Mouse (Mus musculus) midbrain, postnatal 0 days (tissue): ENCODE results near the gene Olfr465-ps1. TPM values are rescaled to one million over a fixed set of nuclear protein-coding genes. Genes with fewer than 3 reads are reported as not detected.

ENCODE experiments used
- ATAC-seq: fragments of 200-750 bp; cut with Nextera tagmentation; 2 replicates; pipeline ENCODE4 v1.8.0; 2017; ENCODE audit warnings: moderate number of reproducible peaks, mild to moderate bottlenecking, moderate TSS enrichment, moderate library complexity; ENCODE audit not compliant: low FRiP score
- DNase-seq: peaks from one replicate; pipeline ENCODE4 v3.0.0-alpha.2; 2015; ENCODE audit warnings: low spot score
- H3K27ac ChIP-seq: fragments of 300-500 bp; sonication (generic); 2 replicates; pipeline ENCODE4 v1.5.1; 2014; ENCODE audit warnings: low read depth, mild to moderate bottlenecking, low read length, mixed read lengths
- H3K27me3 ChIP-seq: fragments of 300-500 bp; sonication (generic); 2 replicates; pipeline ENCODE4 v1.6.1; 2014; ENCODE audit warnings: low read length, control low read depth, mixed read lengths; ENCODE audit not compliant: insufficient read depth
- H3K36me3 ChIP-seq: fragments of 300-500 bp; sonication (generic); 2 replicates; pipeline ENCODE4 v1.6.1; 2014; ENCODE audit warnings: low read length, control low read depth, mixed read lengths; ENCODE audit not compliant: insufficient read depth
- H3K4me1 ChIP-seq: fragments of 300-500 bp; sonication (generic); 2 replicates; pipeline ENCODE4 v1.6.1; 2014; ENCODE audit warnings: mild to moderate bottlenecking, control low read depth, antibody characterized with exemption, low read length, mixed read lengths; ENCODE audit not compliant: insufficient read depth
- H3K4me2 ChIP-seq: fragments of 300-500 bp; sonication (generic); 2 replicates; pipeline ENCODE4 v1.6.1; 2014; ENCODE audit warnings: low read depth, mild to moderate bottlenecking, low read length, mixed read lengths; ENCODE audit not compliant: poor library complexity, severe bottlenecking
- H3K4me3 ChIP-seq: fragments of 300-500 bp; sonication (generic); 2 replicates; pipeline ENCODE4 v1.5.1; 2014; ENCODE audit warnings: low read depth, mild to moderate bottlenecking, low read length, moderate library complexity
- H3K9ac ChIP-seq: fragments of 300-500 bp; sonication (generic); replicated peaks from 2 replicates; pipeline ENCODE4 v1.6.1; 2014; ENCODE audit warnings: mild to moderate bottlenecking, low read length, moderate library complexity, mixed read lengths; ENCODE audit not compliant: poor library complexity, severe bottlenecking
- H3K9me3 ChIP-seq: fragments of 300-500 bp; sonication (generic); 2 replicates; pipeline ENCODE4 v1.6.1; 2016; ENCODE audit warnings: low read length, control low read depth
- CTCF ChIP-seq: IDR thresholded peaks from 2 replicates; pipeline ENCODE4 v1.5.1; 2016; ENCODE audit warnings: antibody characterized with exemption, mild to moderate bottlenecking
- WGBS: fragments of 180-500 bp; shearing (Covaris S2); extraction: QIAGEN DNeasy Blood & Tissue Kit; methylation state at CpG from one replicate; pipeline ENCODE4 v1.1.7; 2014; 5-methylcytosine and 5-hydroxymethylcytosine counted together
- polyA plus RNA-seq: library from polyadenylated mRNA; unstranded; fragments of >200 nt; fragmentation: Nextera tagmentation; extraction: Ambion mirVana; gene quantifications from 2 replicates; pipeline ENCODE4 v1.2.1, GENCODE M21; 2015
- total RNA-seq: library from RNA; depleted of rRNA; stranded (reverse); fragments of >200 nt; gene quantifications from 2 replicates; pipeline ENCODE4 v1.2.3, GENCODE M21; 2014; rRNA removed

Olfr465-ps1 gene
- total RNA-seq (not detected in 2 replicates), polyA plus RNA-seq (not detected in 2 replicates)

GRCm38 (mm10) chr13:65137789-65138188 is at the start of gene Olfr465-ps1:
Gene Olfr465-ps1, plus strand, starts transcription at chr13:65138089.
- Histone ChIP-seq H3K4me3 (no peak within 1 kb of the TSS), H3K9ac (no peak within 1 kb of the TSS), H3K4me1 (no peaks in the 10 kb centered on the region), H3K4me2 (no peak within 1 kb of the TSS), H3K27ac (no peak within 1 kb of the TSS), H3K9me3 (no peaks in the 10 kb centered on the region), H3K27me3 (no peaks in the 10 kb centered on the region), H3K36me3 (no peaks in the 10 kb centered on the region)
- DNase-seq = no peak
- no peak for ATAC-seq
- TF ChIP-seq CTCF = no peak
- 86% methylated on average over 4 of the region's 4 CpGs for WGBS

GRCm38 (mm10) chr13:65095923-65096322 is 42.0 kb upstream of the Olfr465-ps1 start:
- TF ChIP-seq CTCF = no peak
- Histone ChIP-seq H3K4me2 (no peak overlapping the region), H3K36me3 (no peaks in the 10 kb centered on the region; the same call in 1 of the 2 replicates), H3K9ac (no peak overlapping the region), H3K4me3 (no peak overlapping the region), H3K9me3 (0 out of 2 replicates have a peak, but pooled peaks cover 3% of the 10 kb centered on the region), H3K27ac (no peak overlapping the region), H3K4me1 (no peaks in the 10 kb centered on the region), H3K27me3 (no peaks in the 10 kb centered on the region)
- ATAC-seq (no peak), DNase-seq (no peak)
- 95% methylated on average over 4 of the region's 4 CpGs for WGBS

GRCm38 (mm10) chr13:65097018-65097417 is 40.9 kb upstream of the Olfr465-ps1 start:
- no peak for DNase-seq
- Histone ChIP-seq H3K4me1 (no peaks in the 10 kb centered on the region), H3K4me2 (no peak overlapping the region), H3K9me3 (0 out of 2 replicates have a peak, but pooled peaks cover 3% of the 10 kb centered on the region), H3K27ac (no peak overlapping the region), H3K4me3 (no peak overlapping the region), H3K27me3 (no peaks in the 10 kb centered on the region), H3K9ac (no peak overlapping the region), H3K36me3 (no peaks in the 10 kb centered on the region; the same call in 1 of the 2 replicates)
- no peak for ATAC-seq
- no peak for TF ChIP-seq CTCF

GRCm38 (mm10) chr13:65100678-65101077 is 37.2 kb upstream of the Olfr465-ps1 start:
- no peak for TF ChIP-seq CTCF
- no peak for ATAC-seq

GRCm38 (mm10) chr13:65101232-65101631 is 36.7 kb upstream of the Olfr465-ps1 start:
- Histone ChIP-seq H3K4me3 (no peak overlapping the region), H3K4me2 (no peak overlapping the region), H3K27me3 (no peaks in the 10 kb centered on the region), H3K36me3 (no peaks in the 10 kb centered on the region), H3K9ac (no peak overlapping the region), H3K27ac (no peak overlapping the region), H3K4me1 (no peaks in the 10 kb centered on the region), H3K9me3 (0 out of 2 replicates have a peak, but pooled peaks cover 6% of the 10 kb centered on the region)
- DNase-seq = no peak
- 91% methylated on average over 3 of the region's 3 CpGs for WGBS
- no peak for ATAC-seq
- TF ChIP-seq CTCF = no peak

More at GRCm38 (mm10) chr13:65100678-65101077, 37.2 kb upstream of the Olfr465-ps1 start:
- Histone ChIP-seq H3K4me2 (no peak overlapping the region), H3K4me3 (no peak overlapping the region), H3K9me3 (0 out of 2 replicates have a peak, but pooled peaks cover 3% of the 10 kb centered on the region), H3K36me3 (no peaks in the 10 kb centered on the region), H3K27me3 (no peaks in the 10 kb centered on the region), H3K9ac (no peak overlapping the region), H3K27ac (no peak overlapping the region), H3K4me1 (no peaks in the 10 kb centered on the region)
- WGBS = 96% methylated on average over 9 of the region's 9 CpGs
- no peak for DNase-seq

GRCm38 (mm10) chr13:65111961-65112360 is 25.9 kb upstream of the Olfr465-ps1 start:
- Histone ChIP-seq H3K27me3 (no peaks in the 10 kb centered on the region), H3K27ac (peak overlapping the region; percentile 64), H3K4me2 (peak overlapping the region; percentile 86), H3K36me3 (no peaks in the 10 kb centered on the region), H3K4me1 (peaks cover 3% of the 10 kb centered on the region; the same call in 1 of the 2 replicates), H3K9me3 (no peaks in the 10 kb centered on the region), H3K4me3 (peak overlapping the region; percentile 73), H3K9ac (peak overlapping the region; percentile 81)
- 1% methylated on average over 5 of the region's 5 CpGs for WGBS
- no peak for TF ChIP-seq CTCF
- ATAC-seq = no peak
- peak; percentile 0 for DNase-seq
